8 mouse cellular contexts compared by ENCODE assay signal in the genomic region with DNA sequence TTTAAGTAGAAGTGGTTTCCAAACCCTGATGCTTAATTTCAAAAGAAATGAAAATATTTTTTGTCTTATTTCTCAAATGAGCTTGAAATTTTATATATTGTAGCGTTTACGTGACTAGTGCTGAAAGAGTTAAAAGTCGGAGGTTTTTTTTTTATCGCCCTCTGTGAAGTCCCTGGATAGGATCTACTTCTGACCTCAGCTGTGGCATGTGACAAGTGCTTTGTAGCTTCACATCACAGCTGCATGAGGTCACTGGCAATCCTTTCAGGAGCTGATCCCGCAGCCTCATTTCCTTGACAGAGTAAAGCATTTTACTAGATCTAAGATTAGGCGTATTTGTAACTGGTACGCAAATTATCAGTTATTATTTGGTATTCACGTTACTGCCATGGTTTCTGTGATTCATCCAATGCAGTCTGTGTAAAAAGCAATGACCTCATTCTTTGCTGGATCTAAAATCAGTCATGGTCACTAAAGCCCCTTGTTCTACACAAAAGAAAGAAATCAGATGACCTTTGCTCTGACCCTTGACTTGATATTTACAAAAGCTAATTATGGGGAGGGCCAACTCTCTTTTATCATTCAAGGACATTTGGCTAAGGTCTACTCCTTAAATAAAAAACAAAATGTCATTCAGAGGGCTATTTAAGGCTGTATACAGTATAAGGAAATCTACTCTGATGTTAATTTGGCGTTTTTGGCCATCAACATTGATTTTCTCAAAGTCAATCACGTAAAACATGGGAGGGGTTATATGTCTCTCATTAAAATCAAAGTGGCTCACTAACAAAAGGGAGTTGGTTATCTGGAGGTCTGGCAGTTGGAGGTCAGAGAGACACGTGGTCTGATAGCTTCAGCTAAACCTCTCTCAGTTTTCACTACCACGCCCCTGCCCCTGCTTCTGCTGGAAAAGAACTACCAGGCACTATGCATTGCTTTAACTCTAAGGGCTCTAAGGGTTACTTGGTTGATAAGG.
DNase-seq lines count a peak whose midpoint lies in the region; ATAC-seq lines count a peak whose summit lies in the region.

No protein-coding gene starts in this region.

- no peaks in the 10 kb centered on the region for H3K36me3 ChIP-seq in midbrain, embryonic 13.5 days

- DNase-seq in adrenal gland, postnatal 36 days: peak; percentile 4
- DNase-seq in adrenal gland, adult 18-20 months (ENCODE audit: low spot score in 2 of 2): no peak
- DNase-seq in ZHBTc4 (ENCODE audit: low read depth, low spot score): peak; percentile 97
- DNase-seq in heart, postnatal 10 days: peak; percentile 42 to 46
- DNase-seq in spleen, postnatal 14 days (ENCODE audit: low spot score in 2 of 2): no peak
- DNase-seq in urinary bladder, postnatal 25 days (ENCODE audit: low spot score): no peak
- no peak for DNase-seq in gastrocnemius, postnatal 10 days

- ATAC-seq in midbrain, embryonic 13.5 days: peak; percentile 81

- H3K27ac ChIP-seq in midbrain, embryonic 13.5 days: peak overlapping the region; percentile 84

- 3% methylated on average over 12 of the region's 12 CpGs for WGBS in midbrain, embryonic 13.5 days

- no peak overlapping the region for H3K9ac ChIP-seq in midbrain, embryonic 13.5 days (replicated peaks)

- peak overlapping the region; percentile 26 for H3K4me2 ChIP-seq in midbrain, embryonic 13.5 days (replicated peaks)

- intact Hi-C loops in heart, postnatal 10 days (cut with DNase I): loop anchor here (2.0 to 5.0 kb wide), 5 partner anchors 104 to 614 kb away; no protein-coding TSS in a partner anchor

- peaks cover 30% of the 10 kb centered on the region for H3K4me1 ChIP-seq in midbrain, embryonic 13.5 days (replicated peaks)

- no peaks in the 10 kb centered on the region for H3K27me3 ChIP-seq in midbrain, embryonic 13.5 days

- no peak overlapping the region for H3K4me3 ChIP-seq in midbrain, embryonic 13.5 days (replicated peaks)

- no peaks in the 10 kb centered on the region for H3K9me3 ChIP-seq in midbrain, embryonic 13.5 days

Comparison
In these comparisons a context has a peak if more than half of its experiments do, and no peak if none do; other contexts are left out.
1. DNase-seq: peak in adrenal gland, postnatal 36 days (2 of 2), ZHBTc4 (single experiment) and heart, postnatal 10 days (2 of 2); none in adrenal gland, adult 18-20 months (0 of 2), spleen, postnatal 14 days (0 of 2), urinary bladder, postnatal 25 days (single experiment) and gastrocnemius, postnatal 10 days (single experiment).